Mouse (Mus musculus): Measurements from ENCODE around the gene Maco1. TPM values are rescaled to one million over a fixed set of nuclear protein-coding genes. Genes with fewer than 3 reads are reported as not detected.

The Maco1 gene
- polyA plus RNA-seq, 2 experiments: 29.5 to 40.4 TPM

DNA sequence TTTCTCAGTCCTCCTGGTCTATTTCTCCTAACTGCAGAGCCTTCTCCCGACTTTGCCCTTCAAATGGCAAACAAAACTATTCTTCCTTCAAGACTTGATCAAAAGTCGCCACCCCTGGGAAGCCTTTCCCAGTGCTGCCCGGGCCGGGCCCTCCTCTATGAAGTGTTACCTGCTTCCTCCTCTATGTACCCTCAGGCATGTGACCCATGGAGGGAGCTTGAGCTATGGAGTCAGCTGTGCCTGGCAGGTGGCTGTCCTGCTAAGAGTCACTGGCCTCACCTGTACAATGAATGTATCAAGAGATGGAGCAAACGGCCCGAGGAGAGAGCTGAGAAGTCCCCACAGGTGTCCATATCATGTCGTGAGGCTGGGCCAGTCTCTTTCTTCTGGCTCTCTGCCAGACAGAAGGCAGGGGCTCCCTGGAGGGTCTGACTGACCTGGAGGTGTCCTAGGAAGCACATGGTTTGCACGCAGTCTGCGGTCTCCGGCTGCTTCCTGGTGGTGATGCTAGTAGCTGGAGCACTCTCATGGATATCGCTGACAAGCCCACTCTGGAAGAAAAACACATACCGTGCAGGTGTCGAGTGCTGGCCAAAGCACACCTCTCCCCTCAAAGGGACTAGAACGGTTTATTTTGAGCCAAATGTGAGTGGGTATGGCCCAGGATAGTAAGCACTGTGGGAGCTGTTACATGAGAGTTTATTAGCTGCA, 77.8 kb downstream of the Maco1 start:
- Histone ChIP-seq H3K4me2 (replicated peaks; ENCODE audit: low read depth, low read length, severe bottlenecking) (no peak overlapping the region), H3K9ac (ENCODE audit: low read depth, low read length, severe bottlenecking) (no peak overlapping the region), H3K4me3 (replicated peaks; ENCODE audit: low read length) (no peak overlapping the region), H3K36me3 (ENCODE audit: control insufficient read depth, insufficient read depth, low read length) (no peaks in the 10 kb centered on the region), H3K27me3 (ENCODE audit: control insufficient read depth, insufficient read depth, low read length) (no peaks in the 10 kb centered on the region), H3K9me3 (ENCODE audit: control insufficient read depth, low read length) (no peaks in the 10 kb centered on the region), H3K4me1 (ENCODE audit: control insufficient read depth, insufficient read depth, low read length) (0 out of 2 replicates have a peak, but pooled peaks cover 3% of the 10 kb centered on the region), H3K27ac (replicated peaks; ENCODE audit: low read depth, low read length) (no peak overlapping the region)
- no peak for DNase-seq (ENCODE audit: low spot score)
- 43% methylated on average over 14 of the region's 14 CpGs for WGBS
- ATAC-seq (ENCODE audit: low FRiP score, low read depth): 0 out of 2 replicates have a peak, but pooled peaks have one; percentile 32
- no peak for TF ChIP-seq POLR2A (IDR thresholded peaks at IDR 0.05; ENCODE audit: borderline replicate concordance, extremely low read depth, insufficient read depth, insufficient read length)

GRCm38 (mm10) chr4:134774126-134774525, 79.0 kb downstream of the Maco1 start:
- Histone ChIP-seq H3K9ac (ENCODE audit: low read depth, low read length, severe bottlenecking) (no peak overlapping the region), H3K9me3 (ENCODE audit: control insufficient read depth, low read length) (no peaks in the 10 kb centered on the region), H3K27me3 (ENCODE audit: control insufficient read depth, insufficient read depth, low read length) (no peaks in the 10 kb centered on the region), H3K4me1 (ENCODE audit: control insufficient read depth, insufficient read depth, low read length) (no peaks in the 10 kb centered on the region), H3K4me3 (replicated peaks; ENCODE audit: low read length) (no peak overlapping the region), H3K36me3 (ENCODE audit: control insufficient read depth, insufficient read depth, low read length) (no peaks in the 10 kb centered on the region), H3K27ac (replicated peaks; ENCODE audit: low read depth, low read length) (no peak overlapping the region), H3K4me2 (replicated peaks; ENCODE audit: low read depth, low read length, severe bottlenecking) (no peak overlapping the region)
- ATAC-seq (ENCODE audit: low FRiP score, low read depth) (no peak), DNase-seq (ENCODE audit: low spot score) (no peak)
- TF ChIP-seq POLR2A (IDR thresholded peaks at IDR 0.05; ENCODE audit: borderline replicate concordance, extremely low read depth, insufficient read depth, insufficient read length): no peak
- WGBS: 81% methylated on average over 6 of the region's 6 CpGs

DNA sequence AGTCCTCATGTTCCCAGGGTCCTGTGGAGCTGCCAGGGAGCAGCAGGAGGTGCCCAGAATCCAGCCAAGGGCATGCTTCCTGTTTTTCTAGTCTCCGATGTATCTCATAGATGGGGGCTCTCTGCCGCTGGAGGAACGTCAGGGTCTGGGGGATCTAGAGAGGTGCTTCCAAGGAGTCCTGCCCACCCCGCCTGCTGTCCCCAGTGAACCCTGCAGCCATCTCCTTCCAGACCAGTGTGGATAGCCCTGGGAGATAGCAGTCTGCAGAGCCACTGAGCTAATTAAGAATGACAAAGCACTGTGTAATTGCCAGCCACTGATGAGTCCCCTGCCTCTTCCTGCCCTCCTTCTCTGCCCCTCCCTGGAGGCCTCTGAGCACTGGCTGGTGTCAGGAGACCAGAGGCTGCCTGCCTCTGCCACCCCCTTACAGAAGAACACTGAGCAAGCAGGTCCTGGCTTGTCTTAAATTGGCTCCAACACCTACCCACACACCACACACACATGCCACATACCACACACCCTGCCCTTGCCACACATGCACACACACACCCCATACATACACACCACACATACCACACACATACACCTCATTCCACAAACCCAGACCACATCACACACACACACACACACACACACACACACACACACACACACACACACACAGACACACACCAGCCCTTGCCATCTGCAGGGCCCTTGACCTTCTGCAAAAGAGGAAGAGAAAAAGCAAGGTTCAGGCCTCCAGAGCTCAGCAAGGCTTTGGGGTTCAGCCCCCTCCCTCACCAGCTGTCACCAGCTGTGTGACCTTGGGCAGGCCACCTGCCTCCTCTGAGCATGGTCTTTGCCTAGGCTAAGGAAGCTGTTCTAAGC, 80.1 kb downstream of the Maco1 start:
- Histone ChIP-seq H3K9me3 (ENCODE audit: control insufficient read depth, low read length) (no peaks in the 10 kb centered on the region), H3K27me3 (ENCODE audit: control insufficient read depth, insufficient read depth, low read length) (no peaks in the 10 kb centered on the region), H3K36me3 (ENCODE audit: control insufficient read depth, insufficient read depth, low read length) (no peaks in the 10 kb centered on the region), H3K4me1 (ENCODE audit: control insufficient read depth, insufficient read depth, low read length) (peaks cover 3% of the 10 kb centered on the region), H3K9ac (ENCODE audit: low read depth, low read length, severe bottlenecking) (no peak overlapping the region), H3K27ac (replicated peaks; ENCODE audit: low read depth, low read length) (no peak overlapping the region), H3K4me2 (replicated peaks; ENCODE audit: low read depth, low read length, severe bottlenecking) (no peak overlapping the region), H3K4me3 (replicated peaks; ENCODE audit: low read length) (no peak overlapping the region)
- ATAC-seq (ENCODE audit: low FRiP score, low read depth) (no peak), DNase-seq (ENCODE audit: low spot score) (no peak)
- TF ChIP-seq POLR2A (IDR thresholded peaks at IDR 0.05; ENCODE audit: borderline replicate concordance, extremely low read depth, insufficient read depth, insufficient read length): no peak
- WGBS: 35% methylated on average over 4 of the region's 4 CpGs

DNA sequence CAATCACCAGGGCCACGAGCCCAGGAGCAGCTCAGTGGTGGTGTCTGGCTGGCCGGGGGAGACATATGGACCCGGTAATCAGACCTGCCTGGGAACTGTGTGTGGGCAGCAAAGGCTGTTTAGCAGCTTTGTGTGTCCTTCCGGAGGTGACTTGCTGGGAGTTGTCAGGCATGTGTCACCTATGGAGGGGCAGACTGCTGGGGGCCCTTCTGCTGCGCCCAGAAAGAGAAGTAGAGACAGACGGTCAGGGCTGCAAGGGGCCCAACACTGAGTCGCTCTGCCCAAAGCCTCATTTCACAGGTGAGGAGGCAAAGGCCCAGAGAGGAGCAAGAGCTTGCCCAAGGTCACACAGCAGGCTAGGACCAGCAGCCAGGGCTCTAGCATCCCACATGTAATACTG, 83.3 kb downstream of the Maco1 start:
- no peak for ATAC-seq (ENCODE audit: low FRiP score, low read depth)
- no peak for DNase-seq (ENCODE audit: low spot score)
- Histone ChIP-seq H3K4me2 (replicated peaks; ENCODE audit: low read depth, low read length, severe bottlenecking) (no peak overlapping the region), H3K36me3 (ENCODE audit: control insufficient read depth, insufficient read depth, low read length) (no peaks in the 10 kb centered on the region), H3K9ac (ENCODE audit: low read depth, low read length, severe bottlenecking) (no peak overlapping the region), H3K4me1 (ENCODE audit: control insufficient read depth, insufficient read depth, low read length) (peaks cover 15% of the 10 kb centered on the region), H3K4me3 (replicated peaks; ENCODE audit: low read length) (no peak overlapping the region), H3K27me3 (ENCODE audit: control insufficient read depth, insufficient read depth, low read length) (no peaks in the 10 kb centered on the region), H3K9me3 (ENCODE audit: control insufficient read depth, low read length) (no peaks in the 10 kb centered on the region), H3K27ac (replicated peaks; ENCODE audit: low read depth, low read length) (no peak overlapping the region)
- TF ChIP-seq POLR2A (IDR thresholded peaks at IDR 0.05; ENCODE audit: borderline replicate concordance, extremely low read depth, insufficient read depth, insufficient read length): no peak
- 49% methylated on average over 7 of the region's 7 CpGs for WGBS

DNA sequence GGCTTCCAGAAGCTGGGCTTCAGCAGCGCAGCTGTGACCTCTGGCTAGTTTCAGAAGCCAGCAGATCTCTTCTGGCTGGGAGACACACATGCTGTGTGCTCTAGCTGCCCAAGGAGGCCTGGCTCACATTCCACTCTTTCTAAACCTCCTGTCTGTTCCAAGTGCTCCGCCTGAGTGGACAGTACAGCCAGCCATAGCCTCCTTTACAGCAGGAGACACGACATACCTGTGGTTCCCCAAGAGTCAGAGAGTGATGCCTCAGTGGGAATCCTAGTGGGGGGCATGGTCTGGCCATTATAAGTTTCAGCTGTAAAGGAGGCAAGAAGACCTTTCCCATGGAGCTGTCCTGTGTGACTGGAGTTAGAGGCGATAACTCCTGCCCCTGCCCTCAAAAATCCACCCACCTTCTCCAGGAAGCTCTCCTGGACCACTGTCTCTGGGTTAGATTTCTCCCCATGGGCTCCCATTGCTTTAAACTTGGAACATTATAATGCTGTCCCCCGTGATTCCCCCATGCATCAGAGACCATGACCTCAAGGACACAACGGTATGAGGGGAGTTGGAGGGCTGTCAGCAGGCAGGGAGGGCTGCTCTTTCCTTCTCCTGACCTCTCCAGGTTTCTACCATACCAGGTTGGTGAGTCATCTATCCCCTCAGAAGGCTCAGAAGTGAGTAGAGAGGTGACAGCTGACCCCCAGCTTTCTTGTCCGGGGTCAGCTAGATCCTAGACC, 83.9 kb downstream of the Maco1 start:
- Histone ChIP-seq H3K27ac (replicated peaks; ENCODE audit: low read depth, low read length) (no peak overlapping the region), H3K9me3 (ENCODE audit: control insufficient read depth, low read length) (no peaks in the 10 kb centered on the region), H3K4me1 (ENCODE audit: control insufficient read depth, insufficient read depth, low read length) (peaks cover 15% of the 10 kb centered on the region), H3K9ac (ENCODE audit: low read depth, low read length, severe bottlenecking) (no peak overlapping the region), H3K36me3 (ENCODE audit: control insufficient read depth, insufficient read depth, low read length) (no peaks in the 10 kb centered on the region), H3K4me2 (replicated peaks; ENCODE audit: low read depth, low read length, severe bottlenecking) (no peak overlapping the region), H3K4me3 (replicated peaks; ENCODE audit: low read length) (no peak overlapping the region), H3K27me3 (ENCODE audit: control insufficient read depth, insufficient read depth, low read length) (no peaks in the 10 kb centered on the region)
- 67% methylated on average over 7 of the region's 7 CpGs for WGBS
- ATAC-seq (ENCODE audit: low FRiP score, low read depth): no peak
- no peak for DNase-seq (ENCODE audit: low spot score)
- TF ChIP-seq POLR2A (IDR thresholded peaks at IDR 0.05; ENCODE audit: borderline replicate concordance, extremely low read depth, insufficient read depth, insufficient read length): no peak

Data from limb, embryonic 14.5 days (tissue).